In the genomic region with DNA sequence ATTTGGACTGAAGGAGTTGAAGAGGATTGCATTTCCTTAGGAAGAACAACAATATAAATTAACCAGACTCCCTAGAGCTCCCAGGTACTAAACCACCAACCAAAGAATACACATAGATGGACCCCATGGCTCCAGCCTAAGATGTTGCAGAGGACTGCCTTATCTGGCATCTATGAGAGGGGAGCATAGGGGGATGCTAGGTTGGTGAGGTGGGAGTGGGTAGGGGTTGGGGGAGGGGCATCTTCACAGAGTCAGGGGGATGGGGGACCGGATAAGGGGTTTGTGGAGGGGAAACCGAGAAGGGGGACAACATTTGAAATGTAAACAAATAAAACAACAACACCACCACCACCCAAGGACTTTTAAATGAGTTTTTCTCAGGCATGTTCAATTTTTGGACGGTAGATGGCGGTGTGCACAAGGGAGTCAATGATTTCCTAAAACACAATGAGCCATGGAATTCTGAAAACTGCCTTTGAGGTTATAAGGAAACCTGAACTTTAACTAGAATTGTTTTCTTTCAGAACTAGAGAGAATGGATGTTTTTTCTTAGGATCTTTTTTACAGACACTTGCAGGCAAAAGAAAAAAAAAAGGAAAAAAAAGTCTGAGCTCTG, we compare ENCODE assay signal across 8 mouse cellular contexts.
A peak's percentile ranks its signal among the peaks of the same experiment; 100 is the strongest.
DNase-seq lines count a peak whose midpoint lies in the region; ATAC-seq and TF ChIP-seq lines count a peak whose summit lies in the region.
"Not testable (repeated sequence)": the region's sequence is repeated elsewhere in the genome, so short reads cannot be mapped to it uniquely, and the experiment has no call there.

No protein-coding gene starts in this region.

- H3K27me3 ChIP-seq in forebrain, postnatal 0 days (ENCODE audit: insufficient read depth, low read length); hindbrain, postnatal 0 days (ENCODE audit: insufficient read depth, low read length); limb, embryonic 11.5 days (ENCODE audit: control insufficient read depth, insufficient read depth, low read length): not testable (repeated sequence)

- not testable (repeated sequence) for H3K4me3 ChIP-seq in forebrain, postnatal 0 days (ENCODE audit: low read depth, low read length); hindbrain, postnatal 0 days (ENCODE audit: low read length); limb, embryonic 11.5 days (ENCODE audit: low read depth, low read length)

- DNase-seq in 416B (ENCODE audit: low read depth) (peak; percentile 2), adipocyte (ENCODE audit: low spot score) (peak; percentile 16)
- DNase-seq in embryo, embryonic 9.5 days (ENCODE audit: extremely low spot score), result peak; percentile 2
- DNase-seq in forebrain, postnatal 0 days, result peak; percentile 30
- peak; percentile 36 for DNase-seq in hindbrain, postnatal 0 days (ENCODE audit: low spot score)
- DNase-seq in limb, embryonic 11.5 days (ENCODE audit: low spot score), result peak; percentile 23
- peak; percentile 13 for DNase-seq in neural tube, embryonic 10.5 days (ENCODE audit: extremely low spot score, low spot score)

- not testable (repeated sequence) for H3K27ac ChIP-seq in forebrain, postnatal 0 days (ENCODE audit: low read depth, low read length); hindbrain, postnatal 0 days; limb, embryonic 11.5 days (replicated peaks; ENCODE audit: low read depth, low read length)

- not testable (repeated sequence) for H3K4me2 ChIP-seq in forebrain, postnatal 0 days (ENCODE audit: low read depth); hindbrain, postnatal 0 days (ENCODE audit: low read depth, low read length); limb, embryonic 11.5 days (ENCODE audit: low read depth, severe bottlenecking)

- not testable (repeated sequence) for H3K36me3 ChIP-seq in forebrain, postnatal 0 days (ENCODE audit: insufficient read depth); hindbrain, postnatal 0 days (ENCODE audit: insufficient read depth, low read length); limb, embryonic 11.5 days (ENCODE audit: control insufficient read depth, insufficient read depth, low read length)

- H3K9ac ChIP-seq in forebrain, postnatal 0 days; hindbrain, postnatal 0 days (replicated peaks; ENCODE audit: low read length); limb, embryonic 11.5 days (ENCODE audit: low read length): not testable (repeated sequence)

- 4% methylated on average over 4 of the region's 4 CpGs for WGBS in forebrain, postnatal 0 days
- 7% methylated on average over 4 of the region's 4 CpGs for WGBS in hindbrain, postnatal 0 days
- 3% methylated on average over 4 of the region's 4 CpGs for WGBS in limb, embryonic 11.5 days

- not testable (repeated sequence) for H3K4me1 ChIP-seq in forebrain, postnatal 0 days (ENCODE audit: insufficient read depth); hindbrain, postnatal 0 days (ENCODE audit: insufficient read depth, low read length); limb, embryonic 11.5 days (ENCODE audit: control insufficient read depth, insufficient read depth, low read length)

- TF ChIP-seq CTCF in forebrain, postnatal 0 days (IDR thresholded peaks at IDR 0.05; ENCODE audit: low read depth), result peak; percentile 60
- peak; percentile 61 for TF ChIP-seq CTCF in hindbrain, postnatal 0 days (IDR thresholded peaks at IDR 0.05; ENCODE audit: low read depth)

- ATAC-seq in forebrain, postnatal 0 days; hindbrain, postnatal 0 days; limb, embryonic 11.5 days (ENCODE audit: insufficient number of reproducible peaks, low FRiP score, low TSS enrichment, low read depth): not testable (repeated sequence)
- ATAC-seq in megakaryocyte progenitor cell, adult 5-6 weeks (replicated peaks; ENCODE audit: poor library complexity), result 0 out of 2 replicates have a peak, but pooled peaks have one; percentile 37

- not testable (repeated sequence) for H3K9me3 ChIP-seq in forebrain, postnatal 0 days (ENCODE audit: low read length); hindbrain, postnatal 0 days (ENCODE audit: low read length); limb, embryonic 11.5 days (ENCODE audit: control insufficient read depth, low read length)
